Mouse (Mus musculus) bone marrow macrophage, adult 2 months (primary cell): ENCODE measurements around the gene Papln. TPM values are rescaled to one million over a fixed set of nuclear protein-coding genes. Genes with fewer than 3 reads are reported as not detected.

Experiments
- H3K27ac ChIP-seq: 2 replicates; pipeline ENCODE4 v1.5.1; 2012; ENCODE audit warnings: low read depth, low read length; ENCODE audit not compliant: insufficient read depth
- H3K4me1 ChIP-seq: 2 replicates; pipeline ENCODE4 v1.6.1; 2012; ENCODE audit warnings: low read length; ENCODE audit not compliant: control insufficient read depth, insufficient read depth
- H3K4me3 ChIP-seq: 2 replicates; pipeline ENCODE4 v1.5.1; 2012; ENCODE audit warnings: mild to moderate bottlenecking, low read length, moderate library complexity; ENCODE audit not compliant: insufficient read depth
- CTCF ChIP-seq: IDR thresholded peaks from 2 replicates; pipeline ENCODE4 v1.5.1; 2012; ENCODE audit warnings: low read depth, mild to moderate bottlenecking, low read length, moderate library complexity
- POLR2A ChIP-seq: IDR thresholded peaks from 2 replicates; pipeline ENCODE4 v1.6.1; 2012; ENCODE audit warnings: mild to moderate bottlenecking, low read depth, low read length, borderline replicate concordance
- polyA plus RNA-seq: library from polyadenylated mRNA; stranded (reverse); fragments of >200 nt; gene quantifications from 2 replicates; pipeline ENCODE4 v1.2.4, GENCODE M21; 2012; ENCODE audit not compliant: missing spikeins, insufficient read depth, insufficient read length

Gene Papln
- polyA plus RNA-seq, 1 experiment = not detected

GRCm38 (mm10) chr12:83782669-83783068 is 19.2 kb downstream of the Papln start:
- TF ChIP-seq CTCF (no peak), POLR2A (no peak)

GRCm38 (mm10) chr12:83785305-83785704 is 21.9 kb downstream of the Papln start:
- TF ChIP-seq CTCF = no peak
- no peak for TF ChIP-seq POLR2A
- no peak overlapping the region for H3K27ac ChIP-seq
- no peak overlapping the region for H3K4me3 ChIP-seq
- H3K4me1 ChIP-seq = peaks cover 2% of the 10 kb centered on the region

More at GRCm38 (mm10) chr12:83782669-83783068, 19.2 kb downstream of the Papln start:
- Histone ChIP-seq H3K4me1 (peaks cover 6% of the 10 kb centered on the region), H3K4me3 (no peak overlapping the region), H3K27ac (no peak overlapping the region)

- H3K4me3 ChIP-seq = no peak overlapping the region
- no peak for TF ChIP-seq CTCF
- TF ChIP-seq POLR2A = no peak
- no peak overlapping the region for H3K27ac ChIP-seq
- H3K4me1 ChIP-seq = no peaks in the 10 kb centered on the region
These were observed 25.8 kb downstream of the Papln start for GRCm38 (mm10) chr12:83789051-83789780.

GRCm38 (mm10) chr12:83789781-83790140 is 26.3 kb downstream of the Papln start:
- no peak overlapping the region for H3K27ac ChIP-seq
- H3K4me3 ChIP-seq = no peak overlapping the region
- TF ChIP-seq POLR2A (no peak), CTCF (no peak)
- no peaks in the 10 kb centered on the region for H3K4me1 ChIP-seq

GRCm38 (mm10) chr12:83790749-83791148 is 27.3 kb downstream of the Papln start:
- H3K27ac ChIP-seq = no peak overlapping the region
- no peaks in the 10 kb centered on the region for H3K4me1 ChIP-seq

GRCm38 (mm10) chr12:83791737-83792136 is 28.3 kb downstream of the Papln start:
- no peak overlapping the region for H3K4me3 ChIP-seq
- no peak overlapping the region for H3K27ac ChIP-seq
- TF ChIP-seq POLR2A (no peak), CTCF (no peak)
- H3K4me1 ChIP-seq = no peaks in the 10 kb centered on the region

More at GRCm38 (mm10) chr12:83790749-83791148, 27.3 kb downstream of the Papln start:
- TF ChIP-seq POLR2A (no peak), CTCF (no peak)
- no peak overlapping the region for H3K4me3 ChIP-seq

- no peak for TF ChIP-seq POLR2A
- TF ChIP-seq CTCF = no peak
- H3K4me3 ChIP-seq = no peak overlapping the region
- no peak overlapping the region for H3K27ac ChIP-seq
- H3K4me1 ChIP-seq = no peaks in the 10 kb centered on the region
These were observed 29.4 kb downstream of the Papln start for GRCm38 (mm10) chr12:83792706-83793410.

- no peak for TF ChIP-seq POLR2A
- H3K4me1 ChIP-seq = no peaks in the 10 kb centered on the region
- H3K27ac ChIP-seq = no peak overlapping the region
- no peak overlapping the region for H3K4me3 ChIP-seq
These were observed 31.6 kb downstream of the Papln start for GRCm38 (mm10) chr12:83795051-83795450.

- TF ChIP-seq POLR2A = no peak
- no peak for TF ChIP-seq CTCF
- Histone ChIP-seq H3K4me1 (no peaks in the 10 kb centered on the region), H3K27ac (no peak overlapping the region), H3K4me3 (no peak overlapping the region)
These were observed 32.2 kb downstream of the Papln start for GRCm38 (mm10) chr12:83795586-83795985.

- Histone ChIP-seq H3K27ac (no peak overlapping the region), H3K4me3 (no peak overlapping the region), H3K4me1 (no peaks in the 10 kb centered on the region)
- TF ChIP-seq POLR2A (no peak), CTCF (no peak)
These were observed 34.9 kb downstream of the Papln start for GRCm38 (mm10) chr12:83798313-83798712.
